Mouse (Mus musculus) adipocyte (in vitro differentiated cells): ENCODE measurements around the gene Fcmr.

Experiments
- DNase-seq: peaks from one replicate; pipeline ENCODE4 v3.0.0-alpha.2; 2016; ENCODE audit warnings: low spot score

The Fcmr gene

DNA sequence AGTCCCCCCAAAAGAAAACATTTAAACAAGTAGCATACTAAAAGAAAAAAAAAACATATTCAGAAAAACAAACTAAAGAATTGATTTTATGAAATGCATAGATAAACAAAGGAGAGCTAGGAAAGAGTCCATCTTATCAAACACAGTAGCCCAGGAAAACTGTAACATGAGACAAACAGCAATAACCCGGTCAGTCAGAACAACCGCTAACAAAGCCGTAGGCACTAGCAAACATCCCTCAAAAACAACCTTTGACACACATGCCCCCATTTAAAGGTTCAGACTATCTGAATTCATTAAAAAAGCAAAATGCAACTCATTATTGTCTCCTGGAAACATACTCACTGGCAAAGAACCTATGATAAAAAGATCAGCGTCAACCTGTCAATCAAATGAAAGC, 8.0 kb upstream of the Fcmr start:
- DNase-seq = no peak

DNA sequence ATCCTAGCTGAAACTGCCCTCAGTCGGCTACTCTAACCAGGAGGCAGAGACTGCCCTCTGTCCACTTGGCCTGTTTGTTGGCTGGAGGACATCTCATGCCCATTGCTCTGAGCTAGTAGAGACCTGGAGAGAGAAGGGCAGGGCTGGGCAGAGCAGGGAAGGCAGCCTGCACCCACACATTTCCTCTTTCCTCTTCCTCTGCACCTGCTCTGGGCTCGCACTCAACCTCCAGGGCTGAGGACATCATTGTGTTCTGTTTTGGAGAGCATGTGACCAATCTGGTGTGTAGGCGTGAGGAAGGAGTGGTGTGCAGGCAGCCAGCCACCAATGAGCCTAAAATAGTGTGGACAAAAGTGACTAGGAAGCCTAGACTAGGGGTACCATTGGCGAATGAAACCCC, 1.2 kb upstream of the Fcmr start:
- no peak for DNase-seq

DNA sequence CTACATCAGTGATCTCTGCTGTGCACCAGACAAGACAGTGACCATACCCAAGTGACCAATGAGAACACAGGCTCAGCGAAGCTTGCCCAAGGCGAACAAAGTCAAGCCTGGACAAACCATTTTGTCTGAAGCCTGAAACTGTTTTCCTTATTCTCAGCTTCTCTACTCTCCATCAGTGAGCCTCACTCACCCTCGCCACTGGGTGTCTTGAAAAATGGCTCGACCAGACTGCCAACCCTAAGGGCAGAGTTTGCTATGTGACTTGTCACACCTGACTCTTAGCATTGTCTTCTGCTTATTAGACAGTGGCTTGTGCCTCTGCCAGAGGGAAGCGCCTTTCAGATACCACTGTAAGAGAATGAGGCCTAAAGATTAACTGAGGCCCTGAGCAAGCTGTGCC, 728 bp upstream of the Fcmr start:
- DNase-seq = no peak

DNA sequence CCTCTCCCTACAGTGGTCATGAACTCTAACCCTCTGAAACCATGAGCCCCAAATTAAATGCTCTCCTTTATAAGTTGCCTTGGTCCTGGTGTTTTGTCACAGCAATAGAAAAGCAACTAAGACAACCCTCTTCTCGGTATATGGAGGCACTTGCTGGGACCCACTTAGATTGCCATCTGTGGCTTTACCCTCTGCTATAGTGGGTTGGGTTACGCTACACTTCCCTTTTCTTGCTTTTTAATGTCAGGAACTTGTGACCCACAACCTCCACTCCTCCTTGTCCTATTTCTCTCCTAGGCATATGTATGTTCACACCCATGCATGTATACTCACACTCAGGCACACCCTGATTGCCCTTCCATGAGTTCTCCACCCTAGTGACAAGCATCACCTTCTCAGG, 7.4 kb downstream of the Fcmr start:
- no peak for DNase-seq

- peak; percentile 72 for DNase-seq
Observed at GRCm38 (mm10) chr1:130875139-130875538, 9.7 kb downstream of the Fcmr start.

- DNase-seq = no peak
Observed at GRCm38 (mm10) chr1:130875910-130876309, 10.4 kb downstream of the Fcmr start.

DNA sequence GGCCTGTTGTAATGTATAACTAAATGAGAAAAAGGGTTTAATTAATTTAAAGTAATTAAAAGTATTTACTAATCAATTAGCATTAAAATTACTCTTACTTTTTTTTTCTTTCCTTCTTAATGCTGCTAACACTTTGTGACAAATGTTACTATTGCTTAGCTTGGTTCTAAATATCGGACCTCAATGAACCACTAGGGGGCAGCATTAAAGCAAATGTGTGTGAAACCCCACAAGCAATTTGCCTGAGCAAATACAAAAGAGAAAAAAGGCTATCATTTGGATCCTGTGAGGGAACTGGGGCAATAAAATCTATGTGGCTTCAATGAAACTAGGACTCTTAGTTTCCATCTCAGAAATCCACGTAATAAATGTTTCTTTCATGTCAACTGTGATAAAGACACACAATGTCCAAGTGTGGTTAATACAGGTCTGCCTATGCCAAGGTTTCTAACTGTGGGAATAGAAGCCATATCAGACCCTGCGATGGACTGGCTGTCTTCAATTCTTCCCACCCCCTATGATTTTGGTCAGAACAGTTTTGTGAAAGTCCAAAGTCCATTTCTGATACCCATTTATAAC, 11.6 kb downstream of the Fcmr start:
- DNase-seq = peak; percentile 83

DNA sequence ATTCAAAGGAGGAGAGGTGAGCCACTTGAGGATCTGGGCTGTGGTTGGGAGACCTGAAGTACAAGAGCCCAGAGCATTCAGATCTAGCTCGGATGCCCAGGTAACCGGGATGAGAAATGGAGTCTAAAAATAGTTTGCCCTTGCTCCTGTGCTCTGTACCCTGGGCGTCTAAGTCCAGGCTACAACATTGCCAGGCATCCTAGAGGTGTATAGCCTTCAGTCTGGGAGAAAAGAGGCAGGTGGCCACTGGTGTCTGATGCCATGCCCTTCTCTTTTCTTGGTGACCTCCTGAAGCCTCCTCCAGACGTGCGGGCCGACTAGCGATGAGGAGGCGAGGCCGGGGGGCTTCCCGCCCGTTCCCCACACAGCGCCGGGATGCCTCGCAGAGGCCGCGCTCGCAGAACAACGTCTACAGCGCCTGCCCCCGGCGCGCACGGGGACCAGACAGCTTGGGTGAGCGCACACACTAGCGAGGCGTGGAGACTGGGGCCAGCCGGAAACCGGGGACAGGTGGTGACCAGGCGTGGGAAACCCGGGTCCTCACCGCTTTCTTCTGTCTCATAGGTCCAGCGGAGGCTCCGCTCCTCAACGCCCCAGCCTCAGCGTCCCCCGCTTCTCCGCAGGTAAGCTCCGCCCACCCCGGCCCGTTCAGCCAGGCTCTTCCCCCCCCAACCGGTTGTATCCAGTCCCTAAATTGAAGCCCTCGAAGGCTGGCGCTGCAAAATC, 12.6 kb downstream of the Fcmr start:
- DNase-seq = no peak

DNA sequence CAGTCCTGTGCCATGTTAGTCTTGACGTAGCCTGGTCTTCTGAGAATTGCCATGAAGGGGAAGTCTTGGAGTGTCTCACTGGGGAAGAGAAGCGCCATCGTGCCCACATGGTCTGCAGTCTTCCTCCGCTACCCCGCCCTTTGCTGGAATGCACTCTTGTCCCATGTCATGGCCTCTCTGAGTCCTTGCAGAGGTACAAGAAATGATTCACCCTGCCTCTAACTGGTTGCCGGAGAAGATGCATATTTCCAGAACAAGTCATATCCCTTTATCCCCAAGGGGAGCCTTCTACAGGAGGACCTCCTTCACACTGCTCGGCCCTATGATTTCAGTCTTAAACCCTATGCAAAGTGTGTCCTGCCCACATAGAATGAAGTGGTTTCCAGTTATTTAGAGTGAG, 14.5 kb downstream of the Fcmr start:
- no peak for DNase-seq

DNA sequence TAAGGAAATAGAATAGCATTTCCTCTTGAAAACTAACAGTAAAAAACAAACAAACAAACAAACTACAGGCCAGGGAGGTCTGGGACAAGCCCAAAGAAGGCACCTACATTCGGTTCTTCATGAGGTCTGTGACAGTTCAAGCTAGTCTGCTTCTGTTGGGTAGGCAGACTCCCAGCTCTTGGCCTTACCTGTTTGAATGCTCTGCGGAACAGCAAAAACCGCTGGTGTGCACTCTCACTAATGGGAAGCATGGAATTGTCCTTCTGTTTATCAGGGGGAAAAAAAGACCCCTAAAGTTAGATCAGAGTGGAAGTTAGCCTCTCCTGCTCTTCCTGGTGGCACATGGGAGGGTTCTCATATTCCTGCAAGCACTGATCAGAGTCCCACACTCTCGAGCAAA, 17.7 kb downstream of the Fcmr start:
- no peak for DNase-seq

- no peak for DNase-seq
Observed at GRCm38 (mm10) chr1:130887354-130887753, 21.9 kb downstream of the Fcmr start, which contains the start of gene Il24. Il24 (minus strand) TSS chr1:130887454.

GRCm38 (mm10) chr1:130892446-130892845, 27.0 kb downstream of the Fcmr start:
- no peak for DNase-seq

- DNase-seq = no peak
Observed at GRCm38 (mm10) chr1:130893329-130894040, 28.0 kb downstream of the Fcmr start.

DNA sequence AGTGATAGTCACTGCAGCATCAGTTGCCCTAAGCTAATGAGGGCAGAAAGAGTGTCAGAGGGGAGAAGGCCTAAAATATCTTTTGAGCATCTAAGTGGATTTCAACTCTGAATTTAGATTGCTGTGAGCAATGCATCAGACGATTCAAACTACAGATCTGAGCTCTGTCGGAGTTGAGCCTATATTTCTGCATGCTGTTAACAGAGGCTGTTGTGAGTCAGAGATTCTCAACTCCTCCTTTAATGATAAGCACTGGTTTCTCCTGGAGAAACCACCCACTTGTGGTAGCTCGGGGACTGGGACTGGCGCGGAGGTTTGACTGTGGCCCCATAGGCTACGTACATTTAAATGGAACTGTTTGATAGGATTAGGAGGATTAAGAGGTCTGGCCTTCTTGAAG, 29.0 kb downstream of the Fcmr start:
- no peak for DNase-seq

- DNase-seq = no peak
Observed at GRCm38 (mm10) chr1:130902505-130902904, 37.0 kb downstream of the Fcmr start.

DNA sequence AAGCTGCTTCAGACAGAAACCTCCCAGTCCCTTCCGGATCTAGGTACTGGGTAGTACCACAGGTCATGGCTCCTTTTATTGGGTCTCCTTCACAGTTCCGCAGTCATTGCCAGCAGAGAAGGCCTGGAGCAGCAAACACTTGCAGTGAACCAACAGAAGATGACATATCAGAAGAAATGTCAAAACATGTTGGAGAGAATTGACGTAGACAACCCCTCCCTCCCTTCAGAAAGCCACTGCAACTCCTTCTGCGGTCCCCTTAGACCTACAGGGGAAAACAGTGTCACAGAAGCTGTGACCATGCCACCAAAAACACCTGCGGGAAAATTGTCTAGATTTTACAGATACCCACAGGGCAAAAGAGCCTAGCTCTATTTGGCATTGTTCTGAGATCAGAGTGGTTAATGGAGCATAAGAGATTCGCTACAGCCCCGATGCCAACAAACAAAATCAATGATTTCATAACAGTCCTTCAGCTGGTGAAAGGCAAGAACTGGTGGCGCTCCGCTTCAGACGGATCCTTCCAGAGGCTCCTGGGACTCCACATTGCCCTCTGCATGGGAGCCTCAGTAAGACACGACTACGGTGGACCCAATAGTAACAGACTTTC, 46.0 kb downstream of the Fcmr start, which contains the start of gene Il20:
Gene Il20 (minus strand): TSS at position 51 of the 610 bp plus-strand sequence.
- DNase-seq = no peak

DNA sequence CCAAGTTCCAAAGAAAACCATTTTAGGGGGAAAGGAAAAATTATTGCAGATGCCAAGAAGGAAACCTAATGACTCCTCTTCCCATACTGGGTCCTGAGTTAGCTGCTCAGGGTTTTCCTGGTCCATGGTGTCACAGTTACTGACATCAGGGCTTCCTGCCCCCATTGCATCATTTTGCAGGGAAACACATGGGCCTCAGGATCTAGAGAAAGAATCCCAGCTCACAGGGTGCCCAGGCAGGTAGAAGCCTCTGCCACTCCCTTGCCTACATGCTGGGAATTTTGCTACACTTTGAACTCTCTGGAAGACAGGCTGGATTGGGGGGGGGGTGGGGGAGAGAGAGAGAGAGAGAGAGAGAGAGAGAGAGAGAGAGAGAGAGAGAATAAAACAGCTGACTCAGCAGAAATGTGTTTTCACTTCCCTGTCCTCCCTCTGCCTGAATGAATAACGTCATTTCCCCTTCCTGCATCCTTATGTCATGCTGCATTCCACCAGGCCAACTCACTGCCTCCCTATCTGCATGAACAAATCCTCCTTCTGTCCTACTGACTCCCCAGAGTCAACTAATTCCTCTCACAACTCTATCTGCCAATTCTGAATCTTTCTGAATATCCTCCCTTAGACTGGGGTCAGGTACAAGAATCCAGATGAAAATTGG, 53.0 kb downstream of the Fcmr start:
- DNase-seq = no peak

GRCm38 (mm10) chr1:130926484-130926883, 61.0 kb downstream of the Fcmr start:
- DNase-seq = no peak
